Mouse (Mus musculus): ENCODE results near the gene Baiap2. TPM values are rescaled to one million over a fixed set of nuclear protein-coding genes. Genes with fewer than 3 reads are reported as not detected.

Gene Baiap2
- 10 to 100 TPM in 1 of 3 experiments, 1 to 10 TPM in 2; 8.1 to 12.1 (median 9.6) TPM for polyA plus RNA-seq (2017; shearing (Covaris generic))

GRCm38 (mm10) chr11:119942727-119943427 is at the start of gene Baiap2:
TSS of gene Baiap2 (plus strand) at chr11:119942763.
- peak; percentile 93 for ATAC-seq

GRCm38 (mm10) chr11:119893667-119894236 is 48.8 kb upstream of the Baiap2 start:
- ATAC-seq: no peak

- no peak for ATAC-seq
Observed at GRCm38 (mm10) chr11:119894634-119895033, 47.9 kb upstream of the Baiap2 start.

- ATAC-seq: no peak
Observed at GRCm38 (mm10) chr11:119897041-119897440, 45.5 kb upstream of the Baiap2 start.

GRCm38 (mm10) chr11:119898976-119899375 is 43.6 kb upstream of the Baiap2 start:
- ATAC-seq: no peak

GRCm38 (mm10) chr11:119901174-119901573 is 41.4 kb upstream of the Baiap2 start:
- no peak for ATAC-seq

GRCm38 (mm10) chr11:119902891-119903290 is 39.7 kb upstream of the Baiap2 start:
- ATAC-seq: no peak

- peak; percentile 50 for ATAC-seq
Observed at GRCm38 (mm10) chr11:119904621-119905286, 37.8 kb upstream of the Baiap2 start.

- ATAC-seq: no peak
Observed at GRCm38 (mm10) chr11:119905794-119906193, 36.8 kb upstream of the Baiap2 start.

GRCm38 (mm10) chr11:119907006-119907650 is 35.4 kb upstream of the Baiap2 start:
- no peak for ATAC-seq

- no peak for ATAC-seq
Observed at GRCm38 (mm10) chr11:119907711-119908110, 34.9 kb upstream of the Baiap2 start.

GRCm38 (mm10) chr11:119909436-119909835 is 33.1 kb upstream of the Baiap2 start:
- ATAC-seq: peak; percentile 38

- no peak for ATAC-seq
Observed at GRCm38 (mm10) chr11:119912845-119913244, 29.7 kb upstream of the Baiap2 start.

- ATAC-seq: peak; percentile 58
Observed at GRCm38 (mm10) chr11:119913291-119913934, 29.1 kb upstream of the Baiap2 start, which contains the start of gene Chmp6. TSS of gene Chmp6 (plus strand) at chr11:119913441.

GRCm38 (mm10) chr11:119913935-119914314 is 28.6 kb upstream of the Baiap2 start:
- peak; percentile 42 for ATAC-seq

GRCm38 (mm10) chr11:119914381-119914780 is 28.2 kb upstream of the Baiap2 start:
- no peak for ATAC-seq

GRCm38 (mm10) chr11:119915666-119916065 is 26.9 kb upstream of the Baiap2 start:
- ATAC-seq: no peak

- no peak for ATAC-seq
Observed at GRCm38 (mm10) chr11:119916102-119916790, 26.3 kb upstream of the Baiap2 start.

GRCm38 (mm10) chr11:119916834-119917469 is 25.6 kb upstream of the Baiap2 start:
- no peak for ATAC-seq

- ATAC-seq: no peak
Observed at GRCm38 (mm10) chr11:119918521-119918920, 24.0 kb upstream of the Baiap2 start.

GRCm38 (mm10) chr11:119919432-119919831 is 23.1 kb upstream of the Baiap2 start:
- ATAC-seq: no peak

Data from inflammation-experienced regulatory T-cells, adult 6 months (primary cell).